Mouse (Mus musculus) left cerebral cortex, postnatal 14 days (tissue): ENCODE measurements at regions not wholly inside any gene's neighbourhood (a gene's known extent, or its start where the extent isn't known, plus 50 kb on each side); places are given as distances from the start of the nearest gene placed in this dataset.

ENCODE experiments used
- DNase-seq, 2 experiments: peaks; one replicate each; pipeline ENCODE4 v3.0.0; 2021 to 2022; ENCODE audit warnings: low spot score in 2 of 2, mixed read lengths in 1 of 2
- intact Hi-C: fragments of 180-260 bp; cut with DNase I; formaldehyde crosslinking; loops from one replicate; pipeline ENCODE4 v1.15.1; 2025

- no peak for DNase-seq
- intact Hi-C loops: no loop called here
These were observed 84.9 kb upstream of the Phlpp1 start for GRCm38 (mm10) chr1:106086687-106087086.

- DNase-seq: no peak
- intact Hi-C loops: no loop called here
These were observed 78.5 kb upstream of the Phlpp1 start for GRCm38 (mm10) chr1:106092909-106093557.

- DNase-seq: no peak
- intact Hi-C loops: no loop called here
These were observed 77.7 kb upstream of the Phlpp1 start for GRCm38 (mm10) chr1:106093813-106094212.

GRCm38 (mm10) chr1:106096324-106096723, 75.2 kb upstream of the Phlpp1 start:
- intact Hi-C loops: no loop called here
- peak; percentile 60 for DNase-seq

- intact Hi-C loops: no loop called here
- no peak for DNase-seq
These were observed 74.4 kb upstream of the Phlpp1 start for GRCm38 (mm10) chr1:106097177-106097576.

GRCm38 (mm10) chr1:106100611-106101010, 70.9 kb upstream of the Phlpp1 start:
- intact Hi-C loops: no loop called here
- DNase-seq: no peak

GRCm38 (mm10) chr1:106102537-106102936, 69.0 kb upstream of the Phlpp1 start:
- intact Hi-C loops: no loop called here

GRCm38 (mm10) chr1:106109081-106109480, 62.5 kb upstream of the Phlpp1 start:
- no peak for DNase-seq

More at GRCm38 (mm10) chr1:106102537-106102936, 69.0 kb upstream of the Phlpp1 start:
- DNase-seq: no peak

More at GRCm38 (mm10) chr1:106109081-106109480, 62.5 kb upstream of the Phlpp1 start:
- intact Hi-C loops: no loop called here
